Mouse (Mus musculus) brain, embryonic 14.5 days (tissue): ENCODE measurements around the gene Gh.

Source experiments
- CTCF ChIP-seq: fragments of 200-500 bp; IDR thresholded peaks from 2 replicates; pipeline ENCODE4 v1.5.1; 2012; ENCODE audit warnings: inconsistent platforms, mild to moderate bottlenecking, moderate library complexity, borderline replicate concordance; ENCODE audit not compliant: insufficient read depth, insufficient read length; ENCODE audit errors: extremely low read depth
- POLR2A ChIP-seq: fragments of 200-500 bp; IDR thresholded peaks from 2 replicates; pipeline ENCODE4 v1.6.1; 2012; ENCODE audit warnings: mild to moderate bottlenecking, inconsistent platforms, borderline replicate concordance; ENCODE audit not compliant: poor library complexity, insufficient read depth, insufficient read length, severe bottlenecking; ENCODE audit errors: extremely low read depth

DNA sequence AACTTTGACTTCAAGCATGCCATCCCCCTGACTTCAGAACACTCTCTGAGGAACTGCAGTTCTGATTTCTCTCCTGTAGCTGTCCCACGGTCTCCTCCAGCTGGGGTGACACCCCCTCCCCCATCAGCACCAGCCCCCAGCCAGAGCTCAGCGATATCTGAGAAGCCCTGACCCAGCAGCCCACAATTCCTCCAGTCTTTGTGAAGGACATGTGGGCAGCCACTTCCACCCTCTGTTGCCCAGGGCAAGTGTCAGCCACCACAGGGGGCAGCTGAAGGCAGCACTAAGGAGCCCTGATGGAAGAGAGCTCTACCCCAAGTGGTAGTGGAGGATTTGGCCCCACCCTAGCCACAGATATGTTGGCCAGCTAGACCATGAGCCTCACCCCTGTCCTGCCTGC, 32.4 kb upstream of the Gh start:
- TF ChIP-seq CTCF (no peak), POLR2A (no peak)
